Mouse (Mus musculus) ES-Bruce4 (cell line): ENCODE measurements around the gene Avil. TPM values are rescaled to one million over a fixed set of nuclear protein-coding genes. Genes with fewer than 3 reads are reported as not detected.
A peak's percentile ranks its signal among the peaks of the same experiment; 100 is the strongest.

Source experiments
- H3K27ac ChIP-seq: 2 replicates; pipeline ENCODE4 v1.5.1; 2012; ENCODE audit warnings: low read length, inconsistent platforms; ENCODE audit not compliant: insufficient read depth
- H3K27me3 ChIP-seq: 2 replicates; pipeline ENCODE4 v1.6.1; 2012; ENCODE audit warnings: mild to moderate bottlenecking, low read length, inconsistent platforms; ENCODE audit not compliant: control insufficient read depth, poor library complexity, insufficient read depth, severe bottlenecking
- H3K36me3 ChIP-seq: 2 replicates; pipeline ENCODE4 v1.6.1; 2012; ENCODE audit warnings: inconsistent platforms, mild to moderate bottlenecking, low read length, moderate library complexity; ENCODE audit not compliant: control insufficient read depth, poor library complexity, insufficient read depth, severe bottlenecking
- H3K4me1 ChIP-seq: one replicate; pipeline ENCODE4 v1.8.1; 2011; ENCODE audit warnings: low read length; ENCODE audit not compliant: control insufficient read depth, insufficient read depth
- H3K4me3 ChIP-seq: 2 replicates; pipeline ENCODE4 v1.5.1; 2011; ENCODE audit warnings: low read depth, mild to moderate bottlenecking, low read length
- H3K9ac ChIP-seq: 2 replicates; pipeline ENCODE4 v1.6.1; 2012; ENCODE audit warnings: low read depth, mild to moderate bottlenecking, inconsistent platforms; ENCODE audit not compliant: poor library complexity, severe bottlenecking
- H3K9me3 ChIP-seq: replicated peaks from 2 replicates; pipeline ENCODE4 v1.6.1; 2012; ENCODE audit warnings: mild to moderate bottlenecking, low read length, inconsistent platforms; ENCODE audit not compliant: control insufficient read depth, poor library complexity, insufficient read depth, severe bottlenecking
- CTCF ChIP-seq: IDR thresholded peaks from one replicate; pipeline ENCODE4 v1.8.1; 2011; ENCODE audit warnings: low read depth, low read length
- EP300 ChIP-seq: IDR thresholded peaks from 2 replicates; pipeline ENCODE4 v1.6.1; 2011; ENCODE audit warnings: low read depth, low read length; ENCODE audit not compliant: insufficient read depth
- POLR2A ChIP-seq: IDR thresholded peaks from one replicate; pipeline ENCODE4 v1.8.1; 2011; ENCODE audit warnings: low read length; ENCODE audit not compliant: insufficient read depth
- polyA plus RNA-seq: library from polyadenylated mRNA; stranded (reverse); fragments of >200 nt; gene quantifications from 2 replicates; pipeline ENCODE4 v1.2.4, GENCODE M21; 2011; ENCODE audit warnings: low read depth; ENCODE audit not compliant: missing spikeins, insufficient read depth, insufficient read length

The Avil gene
- polyA plus RNA-seq, 1 experiment: 0.19 TPM

- Histone ChIP-seq H3K36me3 (0 out of 2 replicates have a peak, but pooled peaks cover 2% of the 10 kb centered on the region), H3K9me3 (no peaks in the 10 kb centered on the region), H3K27me3 (no peaks in the 10 kb centered on the region), H3K27ac (no peak overlapping the region), H3K4me1 (no peaks in the 10 kb centered on the region), H3K9ac (peak overlapping the region; percentile 7), H3K4me3 (peak overlapping the region; percentile 44)
- TF ChIP-seq POLR2A: no peak
- TF ChIP-seq EP300: no peak
- peak; percentile 61 for TF ChIP-seq CTCF
Measured at GRCm38 (mm10) chr10:127049395-127050118, 49.0 kb downstream of the Avil start.

DNA sequence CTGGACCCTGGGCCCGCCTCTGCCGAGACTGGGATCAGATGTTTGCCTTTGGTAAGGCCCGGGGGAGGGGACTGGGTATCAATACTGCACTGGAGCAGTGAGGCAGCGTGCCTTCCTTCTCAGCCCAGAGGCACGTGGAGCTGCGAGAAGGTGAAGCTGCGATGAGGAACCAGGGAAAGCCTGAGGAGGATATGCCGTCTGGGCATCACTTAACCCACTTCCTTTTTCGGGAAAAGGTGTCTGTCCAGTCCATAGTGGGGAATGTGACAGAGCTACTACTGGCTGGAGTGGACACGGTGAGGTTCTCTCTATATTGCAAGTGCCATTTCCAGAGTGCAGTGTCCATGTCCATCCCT lies 49.6 kb downstream of the Avil start:
- Histone ChIP-seq H3K27ac (no peak overlapping the region), H3K9me3 (no peaks in the 10 kb centered on the region), H3K4me1 (no peaks in the 10 kb centered on the region), H3K36me3 (no peaks in the 10 kb centered on the region), H3K27me3 (no peaks in the 10 kb centered on the region), H3K9ac (no peak overlapping the region), H3K4me3 (no peak overlapping the region)
- TF ChIP-seq CTCF (no peak), EP300 (no peak), POLR2A (no peak)

DNA sequence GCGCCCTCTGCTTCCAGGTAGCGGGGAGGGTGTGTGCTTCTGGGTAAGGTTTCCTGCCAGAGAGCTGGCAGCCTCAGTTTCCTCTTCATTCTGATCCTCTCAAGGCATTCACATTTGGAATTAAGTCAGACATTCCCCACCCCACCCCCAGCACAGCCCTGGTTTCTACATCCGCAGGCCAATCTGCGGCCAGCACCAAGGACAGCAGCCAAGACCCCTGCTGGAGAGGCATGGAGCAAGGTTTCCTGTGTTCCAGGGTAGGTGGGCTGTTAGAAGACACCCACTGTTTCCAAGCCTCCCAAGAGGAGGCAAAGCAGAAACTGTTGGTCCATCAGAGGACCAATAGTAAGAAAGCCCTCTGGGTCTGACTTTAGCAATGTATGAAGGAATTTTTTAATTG lies 54.1 kb downstream of the Avil start:
- no peaks in the 10 kb centered on the region for H3K4me1 ChIP-seq
- TF ChIP-seq EP300 (no peak), CTCF (peak; percentile 8), POLR2A (no peak)
- no peak overlapping the region for H3K4me3 ChIP-seq
- peaks cover 5% of the 10 kb centered on the region for H3K36me3 ChIP-seq
- no peak overlapping the region for H3K9ac ChIP-seq
- H3K27ac ChIP-seq: no peak overlapping the region
- H3K9me3 ChIP-seq: no peaks in the 10 kb centered on the region
- no peaks in the 10 kb centered on the region for H3K27me3 ChIP-seq

DNA sequence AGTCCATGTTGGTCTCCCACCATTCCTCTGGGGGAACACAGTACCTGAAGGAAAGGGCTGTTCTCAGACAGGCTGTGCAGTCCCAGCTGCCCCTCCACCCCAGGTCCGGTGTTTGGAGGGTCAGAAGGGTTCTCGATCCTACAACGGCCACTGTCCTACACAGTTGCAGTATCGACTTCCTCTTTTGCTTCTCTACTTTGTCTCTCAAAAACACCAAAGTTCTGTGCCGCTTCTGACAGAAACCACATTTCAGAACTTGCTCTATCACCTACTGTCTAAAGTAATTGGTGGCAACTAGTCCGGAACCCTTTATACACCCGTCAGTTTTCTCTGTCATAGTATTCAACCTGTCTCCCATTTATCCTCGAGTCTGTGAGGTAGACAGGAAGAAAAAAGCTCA lies 54.9 kb downstream of the Avil start:
- Histone ChIP-seq H3K9me3 (no peaks in the 10 kb centered on the region), H3K4me3 (no peak overlapping the region), H3K27me3 (no peaks in the 10 kb centered on the region), H3K36me3 (peaks cover 5% of the 10 kb centered on the region), H3K9ac (no peak overlapping the region), H3K27ac (no peak overlapping the region), H3K4me1 (no peaks in the 10 kb centered on the region)
- no peak for TF ChIP-seq EP300
- no peak for TF ChIP-seq CTCF
- no peak for TF ChIP-seq POLR2A

DNA sequence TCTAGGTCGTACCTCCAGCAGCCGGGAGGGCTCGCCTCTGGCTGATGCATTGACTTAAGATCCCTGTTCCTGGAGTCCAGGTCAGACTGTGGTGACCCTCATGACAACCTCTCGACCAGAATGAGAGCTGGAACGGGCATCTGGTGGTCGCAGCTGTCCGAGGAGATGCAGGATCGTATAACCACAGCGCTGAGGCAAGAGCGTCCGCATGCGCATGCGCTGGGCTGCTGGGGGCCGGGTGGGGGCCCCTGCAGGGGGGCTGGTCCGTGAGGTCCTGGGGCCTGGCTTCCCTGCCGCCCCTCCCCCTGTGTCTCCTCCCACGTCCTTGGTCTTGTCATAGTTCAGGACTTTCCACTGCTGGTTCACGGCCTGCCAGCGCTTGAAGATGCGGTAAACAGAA lies 56.0 kb downstream of the Avil start:
- Histone ChIP-seq H3K4me1 (no peaks in the 10 kb centered on the region), H3K9ac (no peak overlapping the region), H3K36me3 (peaks cover 5% of the 10 kb centered on the region), H3K27ac (no peak overlapping the region), H3K4me3 (no peak overlapping the region), H3K9me3 (no peaks in the 10 kb centered on the region), H3K27me3 (no peaks in the 10 kb centered on the region)
- no peak for TF ChIP-seq CTCF
- no peak for TF ChIP-seq EP300
- no peak for TF ChIP-seq POLR2A

DNA sequence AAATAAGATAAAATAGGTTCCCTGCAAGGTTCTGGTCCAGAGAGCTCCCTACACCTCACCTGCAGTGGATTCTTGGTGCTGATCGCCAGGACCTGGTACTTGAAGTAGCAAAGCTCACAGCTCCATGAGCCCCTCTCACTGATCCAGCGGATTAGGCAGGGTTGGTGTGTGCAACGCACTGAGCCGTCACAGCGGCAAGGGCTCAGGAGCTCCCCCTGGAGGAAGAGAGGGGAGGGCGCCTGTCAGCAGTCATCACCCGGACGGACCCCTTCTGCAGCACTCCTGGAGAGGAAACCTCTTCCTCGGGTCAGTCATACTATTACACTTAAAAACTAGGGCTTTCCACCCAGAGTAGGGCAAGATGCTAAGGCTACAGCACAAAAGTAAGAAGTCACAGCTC lies 57.7 kb downstream of the Avil start:
- Histone ChIP-seq H3K9ac (no peak overlapping the region), H3K27me3 (no peaks in the 10 kb centered on the region), H3K4me3 (no peak overlapping the region), H3K36me3 (peaks cover 5% of the 10 kb centered on the region), H3K9me3 (no peaks in the 10 kb centered on the region), H3K27ac (no peak overlapping the region), H3K4me1 (no peaks in the 10 kb centered on the region)
- TF ChIP-seq CTCF: peak; percentile 97
- no peak for TF ChIP-seq EP300
- no peak for TF ChIP-seq POLR2A
